Mouse (Mus musculus) testis, adult 2 months (tissue): ENCODE results near the gene M1ap. TPM values are rescaled to one million over a fixed set of nuclear protein-coding genes. Genes with fewer than 3 reads are reported as not detected.

Experiments used
- H3K27ac ChIP-seq: fragments of 200-500 bp; 2 replicates; pipeline ENCODE4 v1.5.1; 2012; ENCODE audit warnings: low read depth, low read length; ENCODE audit not compliant: control insufficient read depth, insufficient read depth
- H3K27me3 ChIP-seq: fragments of 200-500 bp; 2 replicates; pipeline ENCODE4 v1.6.1; 2012; ENCODE audit warnings: mild to moderate bottlenecking, low read length, moderate library complexity; ENCODE audit not compliant: control insufficient read depth, insufficient read depth
- H3K36me3 ChIP-seq: fragments of 200-500 bp; 2 replicates; pipeline ENCODE4 v1.6.1; 2012; ENCODE audit warnings: mild to moderate bottlenecking, low read length; ENCODE audit not compliant: control insufficient read depth, insufficient read depth
- H3K4me1 ChIP-seq: fragments of 200-500 bp; 2 replicates; pipeline ENCODE4 v1.6.1; 2012; ENCODE audit warnings: low read length; ENCODE audit not compliant: control insufficient read depth, insufficient read depth
- H3K4me3 ChIP-seq: fragments of 200-500 bp; 2 replicates; pipeline ENCODE4 v1.5.1; 2012; ENCODE audit warnings: low read depth, mild to moderate bottlenecking, low read length, moderate library complexity, mixed read lengths; ENCODE audit not compliant: control insufficient read depth
- CTCF ChIP-seq: fragments of 200-500 bp; IDR thresholded peaks from 2 replicates; pipeline ENCODE4 v1.5.1; 2012; ENCODE audit warnings: low read depth, mild to moderate bottlenecking, inconsistent platforms, low read length, moderate library complexity; ENCODE audit not compliant: control insufficient read depth, insufficient read depth, insufficient replicate concordance
- POLR2A ChIP-seq: fragments of 200-500 bp; IDR thresholded peaks from 2 replicates; pipeline ENCODE4 v1.6.1; 2012; ENCODE audit warnings: low read depth, mild to moderate bottlenecking, inconsistent platforms, low read length, moderate library complexity; ENCODE audit not compliant: control insufficient read depth
- polyA plus RNA-seq: library from polyadenylated mRNA; depleted of rRNA; stranded (reverse); fragments of >200 nt; gene quantifications from 2 replicates; pipeline ENCODE4 v1.2.3, GENCODE M21; 2012

Gene M1ap
- polyA plus RNA-seq, 1 experiment, result 141 TPM

- H3K36me3 ChIP-seq, result no peaks in the 10 kb centered on the region
- TF ChIP-seq POLR2A, result no peak
- TF ChIP-seq CTCF, result no peak
- no peaks in the 10 kb centered on the region for H3K27me3 ChIP-seq
- H3K4me1 ChIP-seq, result peaks cover 12% of the 10 kb centered on the region
- H3K4me3 ChIP-seq, result no peak overlapping the region
- no peak overlapping the region for H3K27ac ChIP-seq
Measured at GRCm38 (mm10) chr6:83029777-83030176, 83.1 kb downstream of the M1ap start.

- Histone ChIP-seq H3K27ac (no peak overlapping the region), H3K4me1 (peaks cover 12% of the 10 kb centered on the region), H3K4me3 (no peak overlapping the region), H3K27me3 (no peaks in the 10 kb centered on the region), H3K36me3 (no peaks in the 10 kb centered on the region)
- TF ChIP-seq POLR2A (no peak), CTCF (no peak)
Measured at GRCm38 (mm10) chr6:83031111-83031510, 84.4 kb downstream of the M1ap start.

- no peaks in the 10 kb centered on the region for H3K27me3 ChIP-seq
- no peaks in the 10 kb centered on the region for H3K36me3 ChIP-seq
- no peak overlapping the region for H3K27ac ChIP-seq
- H3K4me3 ChIP-seq, result no peak overlapping the region
- TF ChIP-seq POLR2A (no peak), CTCF (no peak)
- peaks cover 12% of the 10 kb centered on the region for H3K4me1 ChIP-seq
Measured at GRCm38 (mm10) chr6:83031921-83032590, 85.4 kb downstream of the M1ap start.

DNA sequence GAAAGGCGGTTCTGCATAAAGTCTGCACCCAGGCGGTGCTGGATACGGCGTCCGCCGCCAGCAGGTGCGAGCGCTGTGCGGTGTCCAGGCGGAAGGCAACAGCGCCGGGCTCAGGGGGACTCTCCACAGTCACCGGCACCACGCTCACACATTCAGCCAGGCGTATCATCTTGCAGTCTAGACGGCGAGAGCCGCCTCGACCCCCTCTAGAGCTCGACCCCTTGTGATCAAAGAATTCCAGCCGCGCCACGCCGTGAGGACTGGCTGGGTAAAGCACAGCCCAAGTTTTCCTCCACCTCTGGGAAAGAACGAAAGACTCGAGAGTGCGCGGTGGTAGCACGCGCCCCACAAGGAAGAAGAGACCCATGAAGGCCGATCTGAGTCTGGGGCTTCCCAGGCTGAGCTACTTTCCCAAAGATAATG, 86.1 kb downstream of the M1ap start:
- Histone ChIP-seq H3K27me3 (no peaks in the 10 kb centered on the region), H3K27ac (peak overlapping the region; percentile 10; the same call in 1 of the 2 replicates), H3K4me1 (peaks cover 12% of the 10 kb centered on the region), H3K36me3 (no peaks in the 10 kb centered on the region), H3K4me3 (peak overlapping the region; percentile 90)
- TF ChIP-seq CTCF (no peak), POLR2A (no peak)

- peak within 1 kb of the TSS; percentile 76 for H3K27ac ChIP-seq
- peak within 1 kb of the TSS; percentile 90 for H3K4me3 ChIP-seq
- no peaks in the 10 kb centered on the region for H3K36me3 ChIP-seq
- peaks cover 18% of the 10 kb centered on the region for H3K4me1 ChIP-seq
- TF ChIP-seq POLR2A (0 out of 2 replicates have a peak, but pooled peaks have one; percentile 18), CTCF (no peak)
- H3K27me3 ChIP-seq, result no peaks in the 10 kb centered on the region
Measured at GRCm38 (mm10) chr6:83033249-83034185, 86.8 kb downstream of the M1ap start, which contains the start of the genes Dok1 and Loxl3. Dok1 (minus strand) TSS chr6:83033471. Loxl3 (plus strand) TSS chr6:83034173.

GRCm38 (mm10) chr6:83034463-83035055, 87.9 kb downstream of the M1ap start:
- H3K36me3 ChIP-seq, result no peaks in the 10 kb centered on the region
- H3K4me3 ChIP-seq, result peak overlapping the region; percentile 48
- H3K27me3 ChIP-seq, result no peaks in the 10 kb centered on the region
- 0 out of 2 replicates have a peak overlapping the region, but pooled peaks have one; percentile 8 for H3K27ac ChIP-seq
- no peak for TF ChIP-seq POLR2A
- TF ChIP-seq CTCF, result no peak
- peaks cover 21% of the 10 kb centered on the region for H3K4me1 ChIP-seq

GRCm38 (mm10) chr6:83037188-83037587, 90.5 kb downstream of the M1ap start:
- Histone ChIP-seq H3K36me3 (no peaks in the 10 kb centered on the region), H3K4me1 (peaks cover 21% of the 10 kb centered on the region), H3K4me3 (no peak overlapping the region), H3K27me3 (no peaks in the 10 kb centered on the region), H3K27ac (no peak overlapping the region)
- TF ChIP-seq CTCF (no peak), POLR2A (no peak)
